Mouse (Mus musculus) stomach, postnatal 0 days (tissue): ENCODE measurements around the gene Mapk8ip1.

Experiments used
- CTCF ChIP-seq: IDR thresholded peaks from 2 replicates; pipeline ENCODE4 v1.5.1; 2016; ENCODE audit warnings: antibody characterized with exemption, low read depth, mild to moderate bottlenecking, moderate library complexity
- EP300 ChIP-seq: optimal IDR thresholded peaks from 2 replicates; pipeline ENCODE3; 2016; ENCODE audit warnings: antibody characterized with exemption

DNA sequence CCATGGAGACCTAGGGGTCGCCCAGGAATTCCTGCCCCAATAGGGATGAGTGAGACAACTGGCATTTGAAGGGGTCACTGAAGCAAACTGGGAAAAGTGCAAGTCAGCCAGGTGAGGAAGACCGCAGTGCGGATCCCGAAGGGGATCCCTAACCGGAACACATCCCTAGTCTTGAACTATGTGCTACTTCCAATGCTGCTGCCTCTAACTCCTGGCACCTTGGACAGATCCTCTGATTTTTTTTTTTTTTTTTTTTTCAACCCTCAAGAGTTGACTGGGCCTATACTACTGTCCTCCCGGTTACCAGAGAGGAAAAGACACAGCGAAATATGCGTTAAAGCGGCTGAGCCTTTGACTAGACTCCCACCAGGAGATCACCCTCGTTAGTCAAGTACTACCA lies 11.4 kb downstream of the Mapk8ip1 start:
- TF ChIP-seq CTCF (no peak), EP300 (no peak)
